Mouse (Mus musculus): ENCODE measurements around the gene Rab3il1. TPM values are rescaled to one million over a fixed set of nuclear protein-coding genes. Genes with fewer than 3 reads are reported as not detected.
A peak's percentile ranks its signal among the peaks of the same experiment; 100 is the strongest.

Gene Rab3il1
- total and polyA plus RNA-seq, 3 experiments: 1.0 to 1.4 TPM; not detected in 1

- no peak overlapping the region for H3K9ac ChIP-seq (ENCODE audit: control insufficient read depth, low read depth, low read length, poor library complexity, severe bottlenecking)
- H3K36me3 ChIP-seq (ENCODE audit: control insufficient read depth in 1 of 2, insufficient read depth in 2 of 2, low read length in 2 of 2): peaks cover 0 to 3% of the 10 kb centered on the region in 2 experiments; a peak in 1 of 4 replicates
- no peak overlapping the region for H3K27ac ChIP-seq (ENCODE audit: control insufficient read depth, low read depth, low read length)
- peaks cover 0 to 10% of the 10 kb centered on the region in 2 experiments; a peak in 1 of 4 replicates for H3K4me1 ChIP-seq (ENCODE audit: control insufficient read depth in 1 of 2, insufficient read depth in 2 of 2, low read length in 2 of 2)
- H3K9me3 ChIP-seq (replicated peaks; ENCODE audit: insufficient read depth, low read length): no peaks in the 10 kb centered on the region
- no peak overlapping the region for H3K4me3 ChIP-seq (ENCODE audit: control insufficient read depth in 1 of 2, insufficient read depth in 1 of 2, low read depth in 2 of 2, low read length in 2 of 2)
- no peaks in the 10 kb centered on the region for H3K79me2 ChIP-seq (ENCODE audit: control insufficient read depth, insufficient read depth, low read length, poor library complexity)
- no peak for DNase-seq (ENCODE audit: low read depth, low spot score)
- H3K27me3 ChIP-seq (ENCODE audit: control insufficient read depth in 1 of 2, insufficient read depth in 2 of 2, low read length in 2 of 2): no peaks in the 10 kb centered on the region; a peak in 1 of 4 replicates
- TF ChIP-seq SIN3A (IDR thresholded peaks at IDR 0.05; ENCODE audit: low read length): no peak
- TF ChIP-seq ZMIZ1 (IDR thresholded peaks at IDR 0.05; ENCODE audit: low read depth, low read length): no peak
- TF ChIP-seq GATA1 (IDR thresholded peaks at IDR 0.05; ENCODE audit: low read depth, low read length): no peak
- no peak for TF ChIP-seq CHD1 (IDR thresholded peaks at IDR 0.05; ENCODE audit: low read depth, low read length)
- TF ChIP-seq USF2 (IDR thresholded peaks at IDR 0.05; ENCODE audit: borderline replicate concordance in 1 of 2, insufficient read depth in 1 of 2, low read depth in 1 of 2, low read length in 2 of 2): no peak
- TF ChIP-seq NRF1 (IDR thresholded peaks at IDR 0.05; ENCODE audit: insufficient read depth, low read depth, low read length, poor library complexity, severe bottlenecking): no peak
- no peak for TF ChIP-seq ETS1 (IDR thresholded peaks at IDR 0.05; ENCODE audit: low read depth, low read length)
- TF ChIP-seq ZKSCAN1 (IDR thresholded peaks at IDR 0.05; ENCODE audit: low read depth, low read length): no peak
- no peak for TF ChIP-seq E2F4 (IDR thresholded peaks at IDR 0.05; ENCODE audit: borderline replicate concordance, low read depth, low read length)
- TF ChIP-seq EP300 (IDR thresholded peaks at IDR 0.05; ENCODE audit: low read depth in 1 of 2, low read length in 2 of 2): no peak
Measured at GRCm38 (mm10) chr19:10021981-10022380, 20.5 kb downstream of the Rab3il1 start.

GRCm38 (mm10) chr19:10022414-10023303 lies 21.2 kb downstream of the Rab3il1 start:
- Histone ChIP-seq H3K9me3 (replicated peaks; ENCODE audit: insufficient read depth, low read length) (no peaks in the 10 kb centered on the region), H3K27ac (ENCODE audit: control insufficient read depth, low read depth, low read length) (no peak overlapping the region), H3K36me3 (ENCODE audit: control insufficient read depth in 1 of 2, insufficient read depth in 2 of 2, low read length in 2 of 2) (peaks cover 0 to 2% of the 10 kb centered on the region in 2 experiments; a peak in 1 of 4 replicates), H3K4me3 (ENCODE audit: control insufficient read depth in 1 of 2, insufficient read depth in 1 of 2, low read depth in 2 of 2, low read length in 2 of 2) (no peak overlapping the region), H3K9ac (ENCODE audit: control insufficient read depth, low read depth, low read length, poor library complexity, severe bottlenecking) (no peak overlapping the region), H3K4me1 (ENCODE audit: control insufficient read depth in 1 of 2, insufficient read depth in 2 of 2, low read length in 2 of 2) (peaks cover 0 to 7% of the 10 kb centered on the region in 2 experiments; a peak in 1 of 4 replicates), H3K27me3 (ENCODE audit: control insufficient read depth in 1 of 2, insufficient read depth in 2 of 2, low read length in 2 of 2) (no peaks in the 10 kb centered on the region; a peak in 1 of 4 replicates), H3K79me2 (ENCODE audit: control insufficient read depth, insufficient read depth, low read length, poor library complexity) (no peaks in the 10 kb centered on the region)
- peak; percentile 47 for TF ChIP-seq RAD21 (IDR thresholded peaks at IDR 0.05; ENCODE audit: low read depth, low read length)
- no peak for TF ChIP-seq USF2 (IDR thresholded peaks at IDR 0.05; ENCODE audit: borderline replicate concordance in 1 of 2, insufficient read depth in 1 of 2, low read depth in 1 of 2, low read length in 2 of 2)
- TF ChIP-seq ZKSCAN1 (IDR thresholded peaks at IDR 0.05; ENCODE audit: low read depth, low read length): no peak
- TF ChIP-seq ETS1 (IDR thresholded peaks at IDR 0.05; ENCODE audit: low read depth, low read length): no peak
- TF ChIP-seq CTCF (IDR thresholded peaks at IDR 0.05 in 2 of 3, conservative IDR thresholded peaks at IDR 0.05 in 1 of 3; ENCODE audit: control insufficient read depth in 1 of 3, insufficient read depth in 1 of 3, low read depth in 2 of 3, low read length in 3 of 3, poor library complexity in 1 of 3, severe bottlenecking in 1 of 3): peak in 2 of 3 experiments; percentile 35 to 49; a peak in 4 of 6 replicates
- no peak for TF ChIP-seq MYC (IDR thresholded peaks at IDR 0.05; ENCODE audit: low read depth, low read length)
- peak; percentile 22; the same call in 1 of the 2 replicates for TF ChIP-seq ZC3H11A (IDR thresholded peaks at IDR 0.05; ENCODE audit: low read depth, low read length)
- peak; percentile 58 for TF ChIP-seq SMC3 (IDR thresholded peaks at IDR 0.05; ENCODE audit: low read depth, low read length)
- DNase-seq (ENCODE audit: low read depth, low spot score): no peak

All from MEL (cell line).